ENCODE assay signal across 12 mouse cellular contexts in the genomic region with DNA sequence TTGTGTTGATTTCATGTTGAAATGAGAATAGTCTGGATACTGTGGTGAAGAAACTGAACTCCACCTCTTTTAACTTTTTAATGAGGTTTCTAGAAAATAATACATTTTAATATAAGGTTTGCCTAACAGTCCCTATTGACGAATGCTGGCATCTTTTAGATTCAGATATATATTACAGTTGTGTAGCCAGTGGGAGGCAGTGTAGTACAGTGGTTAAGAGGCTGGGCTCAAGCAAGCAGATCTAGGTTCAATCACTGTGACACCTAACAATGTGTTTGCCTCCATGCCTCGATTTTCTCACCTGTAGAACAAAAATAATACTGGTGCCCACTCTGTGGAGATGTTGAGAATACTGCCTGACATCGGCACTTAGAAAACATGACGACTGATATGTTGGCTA. TPM values are rescaled to one million over a fixed set of nuclear protein-coding genes. Genes with fewer than 3 reads are reported as not detected.
DNase-seq lines count a peak whose midpoint lies in the region; ATAC-seq and TF ChIP-seq lines count a peak whose summit lies in the region.
"Had no signal": no experiment of that assay in that cellular context is flagged by ENCODE, and none has a peak within 500 bp of the region (broad histone marks: within the 10 kb centered on the region; RNA-seq: fewer than 3 reads in every experiment).

No protein-coding gene starts in this region.

- WGBS in embryonic facial prominence, embryonic 14.5 days = 62% methylated on average over 4 of the region's 4 CpGs

- H3K27me3 ChIP-seq in embryonic facial prominence, embryonic 14.5 days (replicated peaks; ENCODE audit: control insufficient read depth, insufficient read depth, low read length) = no peaks in the 10 kb centered on the region
- H3K27me3 ChIP-seq: forebrain, embryonic 13.5 days; lung, embryonic 15.5 days had no signal

- H3K4me3 ChIP-seq in gastrocnemius, adult 2 months = no peak overlapping the region
- H3K4me3 ChIP-seq in left cerebral cortex, adult 2 months = no peak overlapping the region
- no peak overlapping the region for H3K4me3 ChIP-seq in embryonic facial prominence, embryonic 14.5 days (ENCODE audit: low read depth, low read length)
- H3K4me3 ChIP-seq: forebrain, embryonic 13.5 days; limb, embryonic 10.5 days; lung, embryonic 15.5 days had no signal

- no peak overlapping the region for H3K9ac ChIP-seq in embryonic facial prominence, embryonic 14.5 days (ENCODE audit: low read depth, low read length)
- H3K9ac ChIP-seq: forebrain, embryonic 13.5 days; lung, embryonic 15.5 days had no signal

- H3K36me3 ChIP-seq in embryonic facial prominence, embryonic 14.5 days (ENCODE audit: control insufficient read depth, insufficient read depth, low read length) = no peaks in the 10 kb centered on the region
- H3K36me3 ChIP-seq: limb, embryonic 10.5 days; lung, embryonic 15.5 days had no signal

- H3K4me2 ChIP-seq in embryonic facial prominence, embryonic 14.5 days (ENCODE audit: low read depth, low read length) = no peak overlapping the region
- H3K4me2 ChIP-seq: forebrain, embryonic 13.5 days; lung, embryonic 15.5 days had no signal

- no peak for DNase-seq in gastrocnemius, adult 2 months
- no peak for DNase-seq in gastrocnemius, postnatal 14 days
- DNase-seq in left cerebral cortex, adult 2 months (ENCODE audit: extremely low spot score in 1 of 2, low spot score in 2 of 2) = no peak
- no peak for DNase-seq in left cerebral cortex, postnatal 14 days (ENCODE audit: low spot score in 2 of 2)
- peak; percentile 35 for DNase-seq in embryonic facial prominence, embryonic 14.5 days (ENCODE audit: low spot score)
- peak; percentile 8 for DNase-seq in naive thymus-derived CD4-positive, alpha-beta T cell, adult 2 months (ENCODE audit: low read depth)
- DNase-seq in cerebellum, postnatal 4 days (ENCODE audit: low spot score in 2 of 2) = no peak
- DNase-seq in ovary, postnatal 14 days (ENCODE audit: low spot score) = no peak
- DNase-seq: cerebellum, adult 8-10 months had no signal

- no peak overlapping the region for H3K27ac ChIP-seq in gastrocnemius, adult 2 months
- H3K27ac ChIP-seq in left cerebral cortex, adult 2 months = no peak overlapping the region
- H3K27ac ChIP-seq in embryonic facial prominence, embryonic 14.5 days (replicated peaks; ENCODE audit: low read depth, low read length) = no peak overlapping the region
- H3K27ac ChIP-seq: forebrain, embryonic 13.5 days; limb, embryonic 10.5 days; lung, embryonic 15.5 days had no signal

- intact Hi-C loops in gastrocnemius, adult 2 months (cut with DNase I) = loop anchor here (5.0 kb wide), 1 partner anchor 844 kb away; no protein-coding TSS in a partner anchor
- intact Hi-C loops in gastrocnemius, postnatal 14 days (cut with DNase I; ENCODE audit: low total_unique reads) = no loop called here
- intact Hi-C loops in left cerebral cortex, adult 2 months (cut with DNase I) = no loop called here
- intact Hi-C loops in left cerebral cortex, postnatal 14 days (cut with DNase I) = no loop called here

- no peaks in the 10 kb centered on the region for H3K4me1 ChIP-seq in embryonic facial prominence, embryonic 14.5 days (ENCODE audit: control insufficient read depth, insufficient read depth, low read length)
- H3K4me1 ChIP-seq: lung, embryonic 15.5 days had no signal

- no peak for ATAC-seq in embryonic facial prominence, embryonic 14.5 days (ENCODE audit: low read depth)
- ATAC-seq: forebrain, embryonic 13.5 days had no signal

- no peaks in the 10 kb centered on the region for H3K9me3 ChIP-seq in embryonic facial prominence, embryonic 14.5 days (ENCODE audit: control insufficient read depth, low read length)
- H3K9me3 ChIP-seq: forebrain, embryonic 13.5 days; limb, embryonic 10.5 days; lung, embryonic 15.5 days had no signal

- peak; percentile 44 for TF ChIP-seq CTCF in gastrocnemius, adult 2 months (IDR thresholded peaks at IDR 0.05)
- peak; percentile 15; the same call in 1 of the 2 replicates for TF ChIP-seq CTCF in left cerebral cortex, adult 2 months (IDR thresholded peaks at IDR 0.05)

RNA-seq across cellular contexts. Expression of a gene that starts 54.9 kb away (rescaled TPM):
- 1 to 10 TPM in 1 of 2 experiments, under 1 TPM in 1; 0.82 to 1.6 TPM for total RNA-seq in gastrocnemius, adult 2 months (2021)
- 1 to 10 TPM; 1.7 to 1.8 TPM for total RNA-seq in gastrocnemius, postnatal 14 days (2021)
- total RNA-seq in left cerebral cortex, adult 2 months (2021) = under 1 TPM; 0.23 to 0.28 TPM
- total RNA-seq in left cerebral cortex, postnatal 14 days (2021) = under 1 TPM; 0.46 to 0.66 TPM
- polyA plus RNA-seq in embryonic facial prominence, embryonic 14.5 days (2014; fragmentation: Nextera tagmentation; extraction: Ambion mirVana) = 2.5 and 2.9 TPM in 2 replicates

Comparison
In these comparisons a context has a peak if more than half of its experiments do, and no peak if none do; other contexts are left out.
1. DNase-seq: peak in embryonic facial prominence, embryonic 14.5 days (single experiment) and naive thymus-derived CD4-positive, alpha-beta T cell, adult 2 months (single experiment); none in gastrocnemius, adult 2 months (single experiment), gastrocnemius, postnatal 14 days (single experiment), left cerebral cortex, adult 2 months (0 of 2), left cerebral cortex, postnatal 14 days (0 of 2), cerebellum, postnatal 4 days (0 of 2) and ovary, postnatal 14 days (single experiment).